Comparison of ENCODE assay signal across 35 mouse cellular contexts in the genomic region with DNA sequence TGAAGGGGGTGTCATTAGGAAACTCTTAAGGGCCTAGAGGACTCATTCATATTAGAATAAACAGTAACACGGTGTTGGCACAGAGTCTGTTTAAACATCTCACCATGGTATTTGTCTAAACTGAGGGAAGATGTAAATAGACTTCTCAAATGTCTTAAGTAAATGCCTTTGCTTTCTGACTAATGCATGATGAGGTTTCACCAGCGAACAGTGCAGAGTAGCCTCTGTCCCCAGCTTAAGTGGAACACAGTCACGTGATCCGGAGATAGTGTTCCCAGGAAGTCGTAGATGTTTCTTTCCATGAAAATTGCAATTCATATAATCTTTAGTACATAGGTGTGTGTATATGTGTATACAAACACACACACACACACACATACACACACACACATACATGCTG. TPM values are rescaled to one million over a fixed set of nuclear protein-coding genes. Genes with fewer than 3 reads are reported as not detected.
DNase-seq lines count a peak whose midpoint lies in the region; ATAC-seq and TF ChIP-seq lines count a peak whose summit lies in the region.
"Had no signal": no experiment of that assay in that cellular context is flagged by ENCODE, and none has a peak within 500 bp of the region (broad histone marks: within the 10 kb centered on the region; RNA-seq: fewer than 3 reads in every experiment).

No protein-coding gene starts in this region.

- no peak for TF ChIP-seq CTCF in lung, embryonic 14.5 days (IDR thresholded peaks at IDR 0.05; ENCODE audit: low read depth)
- no peak for TF ChIP-seq CTCF in lung, postnatal 0 days (IDR thresholded peaks at IDR 0.05)
- TF ChIP-seq CTCF in lung, adult 2 months (IDR thresholded peaks at IDR 0.05; ENCODE audit: insufficient read depth, low read length), result no peak
- no peak for TF ChIP-seq CTCF in stomach, postnatal 0 days (IDR thresholded peaks at IDR 0.05; ENCODE audit: low read depth)

- no peaks in the 10 kb centered on the region for H3K4me1 ChIP-seq in lung, embryonic 14.5 days (ENCODE audit: insufficient read depth)
- no peaks in the 10 kb centered on the region for H3K4me1 ChIP-seq in lung, postnatal 0 days (ENCODE audit: insufficient read depth, low read depth, low read length)
- H3K4me1 ChIP-seq in lung, adult 2 months (ENCODE audit: control insufficient read depth, insufficient read depth, low read length), result no peaks in the 10 kb centered on the region
- no peaks in the 10 kb centered on the region for H3K4me1 ChIP-seq in stomach, postnatal 0 days (replicated peaks; ENCODE audit: control insufficient read depth, insufficient read depth)
- H3K4me1 ChIP-seq: embryonic facial prominence, embryonic 10.5 days; embryonic facial prominence, embryonic 13.5 days; forebrain, embryonic 12.5 days; forebrain, embryonic 15.5 days; heart, embryonic 10.5 days; hindbrain, embryonic 12.5 days; hindbrain, embryonic 15.5 days had no signal

- H3ac ChIP-seq in myocyte (ENCODE audit: control insufficient read depth, insufficient read length), result no peak overlapping the region

- H3K27me3 ChIP-seq in lung, embryonic 14.5 days (ENCODE audit: insufficient read depth, low read length), result no peaks in the 10 kb centered on the region
- no peaks in the 10 kb centered on the region for H3K27me3 ChIP-seq in lung, postnatal 0 days (replicated peaks; ENCODE audit: insufficient read depth, low read length)
- no peaks in the 10 kb centered on the region for H3K27me3 ChIP-seq in myocyte (ENCODE audit: control insufficient read depth, insufficient read depth, insufficient read length)
- H3K27me3 ChIP-seq in stomach, postnatal 0 days (ENCODE audit: control insufficient read depth, insufficient read depth, low read length), result no peaks in the 10 kb centered on the region
- H3K27me3 ChIP-seq: embryonic facial prominence, embryonic 13.5 days; forebrain, embryonic 12.5 days; forebrain, embryonic 15.5 days; heart, embryonic 13.5 days; hindbrain, embryonic 12.5 days; hindbrain, embryonic 15.5 days had no signal

- ATAC-seq in lung, embryonic 14.5 days (ENCODE audit: insufficient read depth), result peak; percentile 49; the same call in 1 of the 2 replicates
- peak; percentile 67 for ATAC-seq in lung, postnatal 0 days
- peak; percentile 53; the same call in 1 of the 2 replicates for ATAC-seq in stomach, postnatal 0 days (ENCODE audit: low FRiP score, low TSS enrichment)
- ATAC-seq: CD4-positive, CD25-positive, alpha-beta regulatory T cell, adult 4 months; forebrain, embryonic 15.5 days had no signal

- no peak overlapping the region for H3K4me3 ChIP-seq in lung, embryonic 14.5 days (ENCODE audit: low read depth, low read length)
- H3K4me3 ChIP-seq in lung, postnatal 0 days (ENCODE audit: low read depth, low read length), result no peak overlapping the region
- H3K4me3 ChIP-seq in lung, adult 2 months (replicated peaks; ENCODE audit: extremely low read depth, low read depth, low read length), result no peak overlapping the region
- no peak overlapping the region for H3K4me3 ChIP-seq in myocyte
- no peak overlapping the region for H3K4me3 ChIP-seq in stomach, postnatal 0 days (ENCODE audit: low read depth, low read length)
- H3K4me3 ChIP-seq: embryonic facial prominence, embryonic 10.5 days; embryonic facial prominence, embryonic 13.5 days; erythroblast, embryonic 14.5 days; forebrain, embryonic 12.5 days; forebrain, embryonic 15.5 days; heart, adult 2 months; heart, embryonic 10.5 days; heart, embryonic 13.5 days; hindbrain, embryonic 12.5 days; hindbrain, embryonic 15.5 days had no signal

- no peak overlapping the region for H3K4me2 ChIP-seq in lung, embryonic 14.5 days
- no peak overlapping the region for H3K4me2 ChIP-seq in lung, postnatal 0 days (replicated peaks; ENCODE audit: low read depth, low read length)
- H3K4me2 ChIP-seq in myocyte (ENCODE audit: low read depth), result no peak overlapping the region
- no peak overlapping the region for H3K4me2 ChIP-seq in stomach, postnatal 0 days (replicated peaks; ENCODE audit: low read depth)
- H3K4me2 ChIP-seq: embryonic facial prominence, embryonic 13.5 days; forebrain, embryonic 12.5 days; forebrain, embryonic 15.5 days; heart, embryonic 13.5 days; hindbrain, embryonic 12.5 days; hindbrain, embryonic 15.5 days had no signal

- no peaks in the 10 kb centered on the region for H3K9me3 ChIP-seq in lung, embryonic 14.5 days (ENCODE audit: low read depth, low read length)
- no peaks in the 10 kb centered on the region for H3K9me3 ChIP-seq in lung, postnatal 0 days (ENCODE audit: low read length)
- H3K9me3 ChIP-seq in stomach, postnatal 0 days (ENCODE audit: control insufficient read depth, low read length), result no peaks in the 10 kb centered on the region
- H3K9me3 ChIP-seq: embryonic facial prominence, embryonic 10.5 days; embryonic facial prominence, embryonic 13.5 days; forebrain, embryonic 12.5 days; forebrain, embryonic 15.5 days; heart, embryonic 10.5 days; heart, embryonic 13.5 days; hindbrain, embryonic 12.5 days had no signal

- 49% methylated on average over 5 of the region's 5 CpGs for WGBS in lung, embryonic 14.5 days
- WGBS in lung, postnatal 0 days, result 36% methylated on average over 5 of the region's 5 CpGs
- WGBS in lung, adult 2 months, result 56% methylated on average over 5 of the region's 5 CpGs
- WGBS in stomach, postnatal 0 days, result 35% methylated on average over 5 of the region's 5 CpGs

- H3K9ac ChIP-seq in lung, embryonic 14.5 days, result no peak overlapping the region
- H3K9ac ChIP-seq in lung, postnatal 0 days (replicated peaks; ENCODE audit: low read depth), result no peak overlapping the region
- H3K9ac ChIP-seq in stomach, postnatal 0 days (ENCODE audit: low read length), result no peak overlapping the region
- H3K9ac ChIP-seq: embryonic facial prominence, embryonic 13.5 days; forebrain, embryonic 12.5 days; forebrain, embryonic 15.5 days; heart, embryonic 13.5 days; hindbrain, embryonic 12.5 days; hindbrain, embryonic 15.5 days had no signal

- H3K36me3 ChIP-seq in lung, embryonic 14.5 days (ENCODE audit: insufficient read depth), result no peaks in the 10 kb centered on the region
- H3K36me3 ChIP-seq in lung, postnatal 0 days (ENCODE audit: insufficient read depth, low read length), result no peaks in the 10 kb centered on the region
- no peaks in the 10 kb centered on the region for H3K36me3 ChIP-seq in myocyte (ENCODE audit: control insufficient read depth, insufficient read depth)
- H3K36me3 ChIP-seq in stomach, postnatal 0 days (ENCODE audit: control insufficient read depth, insufficient read depth, low read length), result no peaks in the 10 kb centered on the region
- H3K36me3 ChIP-seq: embryonic facial prominence, embryonic 10.5 days; embryonic facial prominence, embryonic 13.5 days; forebrain, embryonic 12.5 days; forebrain, embryonic 15.5 days; heart, embryonic 10.5 days; heart, embryonic 13.5 days; hindbrain, embryonic 12.5 days; hindbrain, embryonic 15.5 days had no signal

- intact Hi-C loops in left cerebral cortex, postnatal 10 days (cut with DNase I), result no loop called here
- intact Hi-C loops in heart, postnatal 10 days (cut with DNase I), result no loop called here

- H3K79me2 ChIP-seq in myocyte (ENCODE audit: control insufficient read depth, insufficient read depth), result no peaks in the 10 kb centered on the region

- no peak overlapping the region for H3K27ac ChIP-seq in lung, embryonic 14.5 days (ENCODE audit: low read depth)
- H3K27ac ChIP-seq in lung, postnatal 0 days (ENCODE audit: low read length), result no peak overlapping the region
- H3K27ac ChIP-seq in stomach, postnatal 0 days (replicated peaks), result no peak overlapping the region
- H3K27ac ChIP-seq: embryonic facial prominence, embryonic 10.5 days; embryonic facial prominence, embryonic 13.5 days; forebrain, embryonic 12.5 days; forebrain, embryonic 15.5 days; heart, adult 2 months; heart, embryonic 10.5 days; heart, embryonic 13.5 days; hindbrain, embryonic 12.5 days; hindbrain, embryonic 15.5 days had no signal

- DNase-seq in lung, embryonic 14.5 days, result peak; percentile 23
- no peak for DNase-seq in lung, postnatal 4 days
- DNase-seq in lung, postnatal 0 days (ENCODE audit: low spot score), result peak; percentile 50
- DNase-seq in lung, adult 2 months, result no peak
- DNase-seq in stomach, postnatal 0 days (ENCODE audit: low spot score), result no peak
- DNase-seq in left cerebral cortex, postnatal 10 days (ENCODE audit: extremely low spot score in 1 of 2, low spot score in 2 of 2), result no peak
- DNase-seq in heart, postnatal 10 days, result no peak
- DNase-seq: adrenal gland, adult 2 months; adrenal gland, postnatal 14 days; B cell, adult 2 months; cerebellum, adult 11 months; cerebellum, adult 2 months; cerebellum, postnatal 10 days; cerebellum, postnatal 36 days; embryo, embryonic 11 days; gastrocnemius, postnatal 36 days; heart, adult 2 months had no signal

- TF ChIP-seq POLR2A in lung, adult 2 months (IDR thresholded peaks at IDR 0.05; ENCODE audit: borderline replicate concordance, extremely low read depth, low read depth, low read length), result no peak
- no peak for TF ChIP-seq POLR2A in myocyte (IDR thresholded peaks at IDR 0.05; ENCODE audit: insufficient read length, low read depth)

- TF ChIP-seq EP300 in lung, postnatal 0 days (IDR thresholded peaks at IDR 0.05), result no peak
- TF ChIP-seq EP300 in stomach, postnatal 0 days (optimal IDR thresholded peaks at IDR 0.05), result no peak

TF ChIP-seq in myocyte, 11 proteins besides CTCF, POLR2A, EP300 and RAD21:
- TF ChIP-seq CEBPB (IDR thresholded peaks at IDR 0.05; ENCODE audit: insufficient read depth, poor library complexity, severe bottlenecking) (no peak), USF1 (IDR thresholded peaks at IDR 0.05; ENCODE audit: low read depth) (peak; percentile 74)

RNA-seq across cellular contexts. Expression of a gene that starts 34.5 kb away (rescaled TPM):
- not detected in 2 replicates for polyA plus RNA-seq in lung, embryonic 14.5 days (2014; fragmentation: Nextera tagmentation; extraction: Ambion mirVana)
- polyA plus RNA-seq in lung, postnatal 0 days (2015; fragmentation: Nextera tagmentation; extraction: Ambion mirVana), result not detected in 2 replicates
- not detected in 2 replicates for polyA plus RNA-seq in lung, adult 2 months (2012; rRNA removed)
- polyA plus RNA-seq in myocyte (2012; fragmentation: generic; extraction: Trizol), result not detected
- not detected in 2 replicates for polyA plus RNA-seq in stomach, postnatal 0 days (2015; fragmentation: Nextera tagmentation; extraction: Ambion mirVana)
- total RNA-seq in left cerebral cortex, postnatal 10 days (2021), result not detected
- not detected for total RNA-seq in heart, postnatal 10 days (2021)
- total RNA-seq: adrenal gland, adult 2 months; adrenal gland, postnatal 14 days; adrenal gland, postnatal 4 days; gastrocnemius, adult 8-10 months; gastrocnemius, postnatal 36 days; granulocyte monocyte progenitor cell, adult 5-6 weeks; heart, adult 2 months; heart, postnatal 25 days; hematopoietic stem cell, adult 5-6 weeks had no signal
- polyA plus RNA-seq: adrenal gland, adult 2 months; CD4-positive, CD25-positive, alpha-beta regulatory T cell, adult 4 months; cerebellum, adult 2 months; cortical plate, adult 2 months; embryonic facial prominence, embryonic 10.5 days; embryonic facial prominence, embryonic 13.5 days; erythroblast, embryonic 14.5 days; forebrain, embryonic 12.5 days; forebrain, embryonic 15.5 days; heart, adult 2 months; heart, embryonic 10.5 days; heart, embryonic 13.5 days; heart, embryonic 16.5 days; hindbrain, embryonic 12.5 days had no signal

Comparison
In these comparisons a context has a peak if more than half of its experiments do, and no peak if none do; other contexts are left out.
1. DNase-seq: peak in lung, embryonic 14.5 days (single experiment) and lung, postnatal 0 days (single experiment); none in lung, postnatal 4 days (0 of 2), lung, adult 2 months (single experiment), stomach, postnatal 0 days (single experiment), left cerebral cortex, postnatal 10 days (0 of 2) and heart, postnatal 10 days (0 of 2).
2. Peak in every context shown above with its lines, with median percentiles within 50 percentile points of each other: ATAC-seq.